Mouse (Mus musculus) heart, postnatal 0 days (tissue): Measurements from ENCODE around the gene Ifit2.

Source experiments
- CTCF ChIP-seq: IDR thresholded peaks from 2 replicates; pipeline ENCODE4 v1.5.1; 2016; ENCODE audit warnings: antibody characterized with exemption, control low read depth, low read depth
- EP300 ChIP-seq: IDR thresholded peaks from 2 replicates; pipeline ENCODE4 v1.6.1; 2016; ENCODE audit warnings: antibody characterized with exemption, low read depth

DNA sequence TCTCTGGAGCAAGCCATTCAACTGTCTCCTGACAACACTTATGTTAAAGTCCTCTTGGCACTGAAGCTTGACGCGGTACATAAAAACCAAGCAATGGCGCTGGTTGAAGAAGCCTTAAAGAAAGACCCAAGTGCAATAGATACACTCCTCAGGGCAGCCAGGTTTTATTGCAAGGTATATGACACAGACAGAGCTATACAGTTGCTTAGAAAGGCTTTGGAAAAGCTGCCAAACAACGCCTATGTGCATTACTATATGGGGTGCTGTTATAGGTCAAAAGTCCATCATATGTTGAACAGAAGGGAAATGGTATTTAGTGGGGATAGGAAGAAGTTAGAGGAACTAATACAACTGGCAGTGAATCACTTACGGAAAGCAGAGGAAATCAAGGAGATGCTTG lies 23.2 kb downstream of the Ifit2 start:
- no peak for TF ChIP-seq CTCF
- no peak for TF ChIP-seq EP300
